Mouse (Mus musculus): Measurements from ENCODE around the gene Tex26. TPM values are rescaled to one million over a fixed set of nuclear protein-coding genes. Genes with fewer than 3 reads are reported as not detected.

Gene Tex26
- polyA plus RNA-seq, 1 experiment from 2014 or later, result 0.36 TPM

DNA sequence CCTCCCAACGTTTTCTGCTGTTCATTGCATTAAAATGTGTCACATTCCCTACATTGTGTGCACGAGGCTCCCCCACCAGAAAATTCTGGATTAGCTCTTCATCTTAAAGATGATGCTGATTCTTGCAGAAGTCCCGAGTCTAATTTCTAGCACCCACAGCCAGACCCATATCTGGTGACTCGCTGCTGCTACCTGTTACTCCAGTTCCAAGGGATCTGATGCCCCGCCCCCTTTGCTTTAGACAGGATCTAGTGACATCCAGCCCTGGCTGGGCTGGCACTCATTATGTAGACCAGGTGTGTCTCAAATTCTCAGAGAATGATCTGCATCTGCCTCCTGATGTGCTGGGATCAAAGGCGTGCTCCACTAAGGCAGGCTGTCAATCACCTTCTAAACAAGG is 2.3 kb upstream of the Tex26 start:
- H3K4me1 ChIP-seq (replicated peaks), result peaks cover 18% of the 10 kb centered on the region
- no peak overlapping the region for H3K27ac ChIP-seq
- H3K9ac ChIP-seq, result no peak overlapping the region
- no peaks in the 10 kb centered on the region for H3K27me3 ChIP-seq (replicated peaks)
- no peak overlapping the region for H3K4me3 ChIP-seq (replicated peaks)
- H3K9me3 ChIP-seq, result no peaks in the 10 kb centered on the region
- ATAC-seq, result no peak
- no peak overlapping the region for H3K4me2 ChIP-seq (replicated peaks)
- 68% methylated on average over 6 of the region's 6 CpGs for WGBS
- no peaks in the 10 kb centered on the region for H3K36me3 ChIP-seq

DNA sequence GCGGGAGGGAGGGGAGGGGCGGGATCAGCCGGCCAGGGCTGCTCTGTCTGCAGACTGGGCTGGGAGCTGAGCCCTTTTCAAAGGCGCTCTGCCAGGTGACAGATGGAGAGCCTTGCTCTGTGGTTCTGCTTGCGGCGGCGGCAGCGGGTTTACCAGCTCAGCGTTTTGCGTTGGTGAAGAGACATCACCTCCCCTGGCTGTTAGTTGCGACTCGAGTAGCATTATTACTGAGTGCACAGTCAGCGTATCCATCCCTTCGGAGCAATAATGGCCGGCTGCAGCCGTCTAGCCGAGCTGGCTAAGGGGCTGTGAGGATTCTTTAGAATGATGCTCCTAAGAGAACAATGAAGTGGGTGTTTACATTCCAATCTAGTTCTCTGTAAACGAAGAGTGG is 717 bp downstream of the Tex26 start:
- H3K27ac ChIP-seq, result peak overlapping the region; percentile 92
- H3K4me2 ChIP-seq (replicated peaks), result peak overlapping the region; percentile 79
- under 1% methylated on average over 18 of the region's 18 CpGs for WGBS
- no peaks in the 10 kb centered on the region for H3K27me3 ChIP-seq (replicated peaks)
- peak overlapping the region; percentile 34 for H3K4me3 ChIP-seq (replicated peaks)
- ATAC-seq, result peak; percentile 71
- H3K36me3 ChIP-seq, result no peaks in the 10 kb centered on the region
- no peaks in the 10 kb centered on the region for H3K9me3 ChIP-seq
- peak overlapping the region; percentile 39; the same call in 1 of the 2 replicates for H3K9ac ChIP-seq
- peaks cover 18% of the 10 kb centered on the region for H3K4me1 ChIP-seq (replicated peaks)

DNA sequence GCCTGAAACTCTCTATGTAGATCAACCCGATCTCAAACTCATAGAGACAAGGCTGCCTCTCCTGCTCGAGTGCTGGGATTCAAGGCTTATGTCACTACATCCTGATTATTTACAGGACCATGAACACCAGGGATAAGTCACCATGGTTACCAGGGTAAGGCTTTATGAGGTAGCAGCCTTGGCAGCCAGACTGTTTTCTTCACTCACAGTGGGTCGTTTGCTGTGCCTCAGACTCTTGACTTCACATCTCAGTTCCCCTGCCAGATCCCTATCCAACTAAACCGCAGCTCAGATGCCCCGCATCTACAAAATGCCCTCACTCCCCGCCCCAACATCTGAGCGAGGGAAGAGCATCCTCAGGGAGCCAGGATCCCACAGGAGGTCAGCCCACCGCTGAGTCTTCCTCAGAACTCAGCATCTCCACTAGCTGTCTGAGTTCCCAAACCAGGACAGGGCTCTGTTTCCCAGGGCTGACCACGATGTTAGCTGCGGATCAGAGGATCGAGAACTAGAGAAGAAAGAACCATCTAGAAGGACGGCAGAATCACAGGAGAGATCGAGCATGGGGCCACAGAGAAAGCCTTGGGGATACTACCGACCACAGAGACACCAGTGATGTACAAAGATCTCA is 2.3 kb downstream of the Tex26 start:
- Histone ChIP-seq H3K4me3 (replicated peaks) (no peak overlapping the region), H3K9me3 (no peaks in the 10 kb centered on the region), H3K4me1 (replicated peaks) (peaks cover 18% of the 10 kb centered on the region), H3K27me3 (replicated peaks) (no peaks in the 10 kb centered on the region), H3K27ac (no peak overlapping the region), H3K9ac (no peak overlapping the region), H3K36me3 (no peaks in the 10 kb centered on the region), H3K4me2 (replicated peaks) (no peak overlapping the region)
- ATAC-seq, result no peak
- 56% methylated on average over 14 of the region's 14 CpGs for WGBS

DNA sequence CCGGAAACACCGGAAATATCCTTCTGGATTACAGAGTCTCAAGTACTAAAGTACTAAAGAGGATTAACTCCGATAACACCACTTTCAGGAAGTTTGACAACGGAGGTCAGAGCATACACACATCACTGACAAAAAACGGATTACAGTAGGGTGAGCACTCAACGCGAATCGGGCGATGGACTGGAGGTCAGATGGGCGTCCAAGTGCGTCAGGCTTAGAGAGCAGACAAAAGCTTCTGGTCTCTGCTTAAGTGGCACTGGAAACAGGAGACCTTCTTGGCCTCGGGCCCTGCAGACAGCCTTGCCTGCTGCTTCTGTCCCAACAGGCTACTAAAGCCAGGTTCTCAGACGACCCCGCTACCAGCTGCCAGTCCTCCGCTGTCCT is 2.8 kb downstream of the Tex26 start:
- no peak overlapping the region for H3K4me3 ChIP-seq (replicated peaks)
- H3K27me3 ChIP-seq (replicated peaks), result no peaks in the 10 kb centered on the region
- WGBS, result 61% methylated on average over 15 of the region's 15 CpGs
- H3K4me2 ChIP-seq (replicated peaks), result no peak overlapping the region
- H3K36me3 ChIP-seq, result no peaks in the 10 kb centered on the region
- ATAC-seq, result no peak
- no peaks in the 10 kb centered on the region for H3K9me3 ChIP-seq
- no peak overlapping the region for H3K9ac ChIP-seq
- H3K4me1 ChIP-seq (replicated peaks), result peaks cover 18% of the 10 kb centered on the region
- H3K27ac ChIP-seq, result no peak overlapping the region

DNA sequence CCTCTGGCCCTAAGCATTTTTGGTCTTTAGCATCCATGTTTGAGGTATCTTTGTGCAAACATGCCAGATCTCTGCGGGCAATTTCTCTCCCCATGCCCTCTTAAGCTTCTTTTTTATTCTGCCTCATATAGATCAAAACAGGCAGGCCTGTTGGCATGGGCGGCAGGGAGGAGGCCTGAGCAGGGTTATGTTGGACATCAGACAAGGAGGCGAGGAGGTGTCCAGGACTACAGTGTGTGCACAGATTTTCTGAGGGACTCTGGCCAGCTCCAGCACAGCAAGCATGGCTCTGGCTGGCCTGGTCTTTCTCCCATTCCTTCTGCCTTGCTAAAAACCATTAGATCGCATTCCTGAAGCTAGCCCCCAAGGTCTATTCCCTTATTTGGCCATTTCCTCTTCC is 5.0 kb downstream of the Tex26 start:
- Histone ChIP-seq H3K4me2 (replicated peaks) (no peak overlapping the region), H3K4me3 (replicated peaks) (no peak overlapping the region), H3K9ac (no peak overlapping the region), H3K36me3 (no peaks in the 10 kb centered on the region), H3K27me3 (replicated peaks) (no peaks in the 10 kb centered on the region), H3K4me1 (replicated peaks) (peaks cover 14% of the 10 kb centered on the region), H3K27ac (no peak overlapping the region), H3K9me3 (no peaks in the 10 kb centered on the region)
- 59% methylated on average over 4 of the region's 4 CpGs for WGBS
- ATAC-seq, result no peak

DNA sequence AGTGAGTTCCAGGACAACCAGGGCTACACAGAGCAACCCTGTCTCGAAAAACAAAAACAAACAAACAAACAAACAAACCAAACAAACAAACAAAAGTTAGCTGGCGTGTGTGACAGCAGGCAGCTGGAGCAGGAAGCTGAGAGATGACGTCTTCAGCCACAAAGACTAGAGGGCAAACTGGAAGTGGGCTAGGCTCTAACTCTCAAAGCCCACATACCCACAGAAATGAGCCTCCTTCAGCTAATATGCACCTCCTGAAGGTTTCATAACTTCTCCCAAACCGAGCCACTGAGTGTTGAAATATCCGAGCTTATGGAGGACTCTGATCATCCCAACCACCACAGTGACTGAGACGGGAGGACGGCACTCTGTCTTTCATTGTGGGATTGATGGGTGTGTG is 7.0 kb downstream of the Tex26 start:
- 83% methylated on average over 7 of the region's 7 CpGs for WGBS

DNA sequence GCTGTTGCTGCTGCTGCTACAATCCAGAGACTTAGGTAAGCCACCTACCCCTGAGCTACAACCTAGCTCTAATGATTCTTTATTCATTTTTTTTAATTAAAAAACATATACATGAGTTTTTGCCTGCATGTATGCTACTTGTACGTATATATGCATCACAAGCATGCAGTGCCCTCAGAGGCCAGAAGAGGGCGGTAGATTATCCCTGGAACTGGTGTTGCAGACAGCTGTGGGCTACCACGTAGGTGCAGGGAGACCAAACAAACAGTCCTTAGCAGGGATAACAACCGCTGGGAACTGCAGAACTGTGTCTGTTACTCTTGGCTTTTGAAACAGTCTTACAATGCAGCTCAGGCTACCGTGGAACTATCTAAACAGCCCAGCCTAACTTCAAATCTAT is 8.3 kb downstream of the Tex26 start:
- H3K4me3 ChIP-seq (replicated peaks), result no peak overlapping the region
- H3K4me2 ChIP-seq (replicated peaks), result no peak overlapping the region
- H3K36me3 ChIP-seq, result no peaks in the 10 kb centered on the region
- ATAC-seq, result no peak
- H3K9me3 ChIP-seq, result no peaks in the 10 kb centered on the region
- H3K27ac ChIP-seq, result no peak overlapping the region
- 81% methylated on average over 5 of the region's 5 CpGs for WGBS
- no peak overlapping the region for H3K9ac ChIP-seq
- H3K4me1 ChIP-seq (replicated peaks), result no peaks in the 10 kb centered on the region
- no peaks in the 10 kb centered on the region for H3K27me3 ChIP-seq (replicated peaks)

More for the DNA sequence above, 7.0 kb downstream of the Tex26 start:
- H3K36me3 ChIP-seq, result no peaks in the 10 kb centered on the region
- no peak overlapping the region for H3K4me3 ChIP-seq (replicated peaks)
- H3K4me1 ChIP-seq (replicated peaks), result peaks cover 5% of the 10 kb centered on the region; the same call in 1 of the 2 replicates
- H3K27me3 ChIP-seq (replicated peaks), result no peaks in the 10 kb centered on the region
- no peaks in the 10 kb centered on the region for H3K9me3 ChIP-seq
- H3K4me2 ChIP-seq (replicated peaks), result no peak overlapping the region
- no peak overlapping the region for H3K9ac ChIP-seq
- no peak for ATAC-seq
- H3K27ac ChIP-seq, result no peak overlapping the region

DNA sequence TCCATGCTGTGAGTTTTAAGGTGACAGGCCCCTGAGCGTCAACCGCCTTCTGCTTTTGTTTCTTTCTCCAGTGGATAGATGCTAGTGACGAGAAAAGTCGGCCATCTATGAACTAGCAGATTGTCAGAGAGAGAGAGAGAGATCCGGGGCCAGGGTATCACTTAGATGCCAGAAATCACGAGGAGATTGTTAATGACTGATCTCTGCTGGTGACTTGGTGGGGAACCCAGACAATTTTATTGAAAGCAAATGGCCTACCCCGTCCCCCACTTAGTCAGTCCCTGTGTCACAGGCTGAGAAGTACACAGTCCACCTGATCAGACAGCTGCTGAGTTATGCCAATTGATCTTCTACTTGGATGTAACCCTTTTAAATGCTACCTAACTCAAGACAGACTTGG is 9.9 kb downstream of the Tex26 start:
- no peak overlapping the region for H3K27ac ChIP-seq
- no peaks in the 10 kb centered on the region for H3K9me3 ChIP-seq
- H3K9ac ChIP-seq, result no peak overlapping the region
- H3K36me3 ChIP-seq, result no peaks in the 10 kb centered on the region
- no peaks in the 10 kb centered on the region for H3K27me3 ChIP-seq (replicated peaks)
- ATAC-seq, result no peak
- WGBS, result 87% methylated on average over 7 of the region's 7 CpGs
- no peak overlapping the region for H3K4me3 ChIP-seq (replicated peaks)
- H3K4me2 ChIP-seq (replicated peaks), result no peak overlapping the region
- no peaks in the 10 kb centered on the region for H3K4me1 ChIP-seq (replicated peaks)

DNA sequence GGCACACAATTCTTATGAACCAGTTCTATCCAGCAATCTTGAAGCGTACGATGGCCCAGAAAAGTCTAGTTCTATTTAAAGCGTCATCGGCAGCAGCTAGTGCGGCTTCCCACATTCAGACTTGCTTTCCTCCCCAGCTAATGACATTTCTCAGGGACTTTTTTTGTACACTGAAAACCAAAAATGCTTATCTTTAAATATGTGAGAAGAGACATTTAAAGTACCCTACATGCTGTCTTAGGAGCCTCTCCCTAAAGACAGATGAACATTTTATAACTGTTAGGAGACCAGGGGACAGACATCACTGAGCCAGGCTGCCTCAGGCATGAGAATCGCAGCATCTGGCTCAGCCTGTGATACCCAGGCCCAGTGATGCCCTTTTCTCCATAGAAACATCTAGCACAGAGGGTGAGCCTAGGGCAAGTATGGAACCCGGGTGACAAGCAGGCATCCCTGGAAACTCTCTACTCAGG is 11.8 kb downstream of the Tex26 start:
- H3K36me3 ChIP-seq, result no peaks in the 10 kb centered on the region
- ATAC-seq, result no peak
- H3K4me1 ChIP-seq (replicated peaks), result no peaks in the 10 kb centered on the region
- no peak overlapping the region for H3K4me2 ChIP-seq (replicated peaks)
- H3K9me3 ChIP-seq, result no peaks in the 10 kb centered on the region
- no peak overlapping the region for H3K27ac ChIP-seq
- H3K27me3 ChIP-seq (replicated peaks), result no peaks in the 10 kb centered on the region
- H3K4me3 ChIP-seq (replicated peaks), result no peak overlapping the region
- 77% methylated on average over 7 of the region's 7 CpGs for WGBS
- H3K9ac ChIP-seq, result no peak overlapping the region

DNA sequence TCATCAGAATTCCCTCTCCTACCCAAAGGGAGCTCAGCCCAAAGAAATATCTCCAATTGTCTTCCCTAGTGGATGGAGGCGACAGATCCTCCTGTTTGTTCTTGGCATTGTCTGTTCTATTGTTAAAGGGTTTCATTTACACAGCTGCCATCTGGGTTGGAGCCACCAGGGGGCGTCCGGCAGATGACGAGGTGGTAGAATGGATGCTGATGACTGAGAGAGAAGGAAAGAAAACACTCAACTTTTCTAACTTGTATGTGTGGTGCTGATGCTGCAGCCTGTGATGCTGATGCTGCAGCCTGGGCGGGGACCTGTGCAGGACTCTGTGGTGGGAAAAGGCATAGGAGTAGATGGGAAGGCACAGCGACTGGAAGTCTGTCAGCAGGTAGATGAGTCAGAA is 14.8 kb downstream of the Tex26 start:
- Histone ChIP-seq H3K36me3 (no peaks in the 10 kb centered on the region), H3K9me3 (no peaks in the 10 kb centered on the region), H3K4me1 (replicated peaks) (no peaks in the 10 kb centered on the region), H3K4me3 (replicated peaks) (no peak overlapping the region), H3K27ac (no peak overlapping the region), H3K4me2 (replicated peaks) (no peak overlapping the region), H3K27me3 (replicated peaks) (no peaks in the 10 kb centered on the region), H3K9ac (no peak overlapping the region)
- 33% methylated on average over 6 of the region's 6 CpGs for WGBS
- no peak for ATAC-seq

DNA sequence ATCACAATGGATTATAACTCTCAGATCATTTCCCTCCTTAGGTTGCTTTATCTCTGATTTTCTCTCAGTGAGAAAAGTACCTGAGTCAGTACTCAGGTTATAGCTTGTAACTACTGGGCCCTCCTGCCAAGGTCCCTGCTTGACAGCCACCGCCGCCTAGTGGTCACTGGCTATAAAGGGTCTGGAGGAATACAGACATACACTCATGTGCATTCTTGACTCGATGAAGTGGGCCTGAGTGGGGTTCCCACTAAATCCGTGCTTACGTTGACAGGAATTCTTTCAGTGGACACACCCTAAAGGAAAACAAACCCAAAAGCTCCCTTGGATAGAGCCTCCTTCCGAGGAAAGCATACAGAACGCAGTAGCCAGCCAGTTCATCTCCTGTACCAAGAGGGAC is 17.1 kb downstream of the Tex26 start:
- ATAC-seq, result no peak
- WGBS, result 84% methylated on average over 7 of the region's 7 CpGs
- H3K9me3 ChIP-seq, result no peaks in the 10 kb centered on the region
- H3K4me1 ChIP-seq (replicated peaks), result no peaks in the 10 kb centered on the region
- H3K36me3 ChIP-seq, result no peaks in the 10 kb centered on the region
- no peak overlapping the region for H3K27ac ChIP-seq
- no peaks in the 10 kb centered on the region for H3K27me3 ChIP-seq (replicated peaks)
- H3K4me2 ChIP-seq (replicated peaks), result no peak overlapping the region
- H3K4me3 ChIP-seq (replicated peaks), result no peak overlapping the region
- H3K9ac ChIP-seq, result no peak overlapping the region

DNA sequence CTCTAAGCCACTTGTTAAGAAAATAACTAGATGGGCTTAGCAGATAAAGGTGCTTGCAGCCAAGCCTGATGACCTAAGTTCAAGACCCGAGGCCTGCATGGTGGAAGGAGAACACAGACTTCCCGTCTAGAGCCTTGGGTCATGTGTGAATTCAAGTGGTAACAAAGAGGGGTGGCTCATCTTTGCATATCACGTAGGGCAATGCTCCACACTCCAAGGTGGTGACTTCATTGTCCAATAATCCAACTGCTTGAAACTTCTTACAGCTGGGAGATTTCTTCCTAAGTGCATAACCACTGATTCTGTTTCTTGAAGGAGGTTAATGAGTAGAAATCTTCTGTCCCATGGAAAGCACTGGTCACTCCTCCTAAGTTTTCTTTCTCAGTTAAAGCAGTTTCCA is 22.6 kb downstream of the Tex26 start:
- Histone ChIP-seq H3K27me3 (replicated peaks) (no peaks in the 10 kb centered on the region), H3K27ac (no peak overlapping the region), H3K4me2 (replicated peaks) (no peak overlapping the region), H3K9me3 (no peaks in the 10 kb centered on the region), H3K4me3 (replicated peaks) (no peak overlapping the region), H3K36me3 (no peaks in the 10 kb centered on the region), H3K9ac (no peak overlapping the region), H3K4me1 (replicated peaks) (no peaks in the 10 kb centered on the region)
- 66% methylated on average over 3 of the region's 3 CpGs for WGBS
- ATAC-seq, result no peak

DNA sequence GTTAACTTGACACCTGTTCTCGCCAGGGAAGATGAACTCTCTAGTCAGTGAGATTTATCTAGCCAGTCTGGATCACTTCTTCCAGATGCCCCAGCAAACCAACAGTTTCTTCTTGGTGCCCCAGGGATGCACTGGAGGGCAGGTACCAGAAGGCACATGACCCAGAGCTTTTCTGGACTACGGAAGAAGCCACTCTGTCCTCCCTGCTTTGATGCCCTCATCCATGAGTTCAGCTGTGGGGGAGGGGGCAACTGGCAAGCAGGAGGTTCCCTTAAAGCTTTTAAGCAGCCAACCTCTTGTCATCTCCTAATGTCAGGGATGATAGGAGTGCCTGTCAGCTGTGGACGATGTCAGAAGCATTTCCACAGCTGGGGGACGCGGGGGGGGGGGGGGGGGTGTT is 25.8 kb downstream of the Tex26 start:
- H3K4me2 ChIP-seq (replicated peaks), result no peak overlapping the region
- no peak overlapping the region for H3K27ac ChIP-seq
- H3K36me3 ChIP-seq, result no peaks in the 10 kb centered on the region
- no peaks in the 10 kb centered on the region for H3K27me3 ChIP-seq (replicated peaks)
- H3K4me1 ChIP-seq (replicated peaks), result no peaks in the 10 kb centered on the region
- no peak overlapping the region for H3K9ac ChIP-seq
- WGBS, result 33% methylated on average over 4 of the region's 5 CpGs
- no peak for ATAC-seq
- no peak overlapping the region for H3K4me3 ChIP-seq (replicated peaks)
- no peaks in the 10 kb centered on the region for H3K9me3 ChIP-seq

Measured in intestine, embryonic 15.5 days (tissue).